30 mouse cellular contexts compared by ENCODE assay signal in the genomic region with DNA sequence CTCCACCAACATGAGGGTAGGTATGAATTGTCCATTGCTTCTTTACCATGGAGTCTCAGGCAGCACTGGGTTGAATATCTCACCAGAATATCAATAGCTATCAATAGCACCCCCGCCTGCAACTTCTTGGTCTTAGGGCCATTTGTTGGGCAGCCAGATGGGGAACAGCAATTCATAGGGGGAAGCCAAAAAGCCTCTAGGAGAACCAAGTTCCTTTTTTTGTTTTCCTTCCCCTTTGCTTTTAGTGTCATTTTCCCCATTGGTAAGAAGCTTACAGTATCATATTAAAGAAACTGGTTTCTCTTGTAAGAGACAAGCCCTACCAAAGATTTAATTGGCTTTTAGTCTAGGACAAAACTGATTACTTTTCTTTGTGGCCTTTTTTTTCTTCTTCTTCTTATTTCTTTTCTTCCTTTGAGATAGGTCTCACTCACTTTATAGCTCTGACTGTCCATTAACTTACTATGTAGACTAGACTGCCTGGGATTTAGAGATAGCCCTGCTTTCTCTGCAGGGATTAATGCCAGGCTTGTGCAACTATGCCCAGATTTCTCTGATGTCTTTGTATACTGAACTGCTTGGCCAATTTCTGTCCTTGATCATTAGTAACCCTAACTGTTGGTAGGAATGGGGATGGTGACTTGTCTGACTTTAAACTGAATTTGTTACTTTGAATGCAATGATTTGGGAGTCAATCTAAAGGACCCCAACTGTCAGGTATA. TPM values are rescaled to one million over a fixed set of nuclear protein-coding genes. Genes with fewer than 3 reads are reported as not detected.
DNase-seq lines count a peak whose midpoint lies in the region; TF ChIP-seq lines count a peak whose summit lies in the region.
"Had no signal": no experiment of that assay in that cellular context is flagged by ENCODE, and none has a peak within 500 bp of the region (broad histone marks: within the 10 kb centered on the region; RNA-seq: fewer than 3 reads in every experiment).

No protein-coding gene starts in this region.

- no peak overlapping the region for H3K9ac ChIP-seq in MEL (ENCODE audit: control insufficient read depth, low read depth, low read length, poor library complexity, severe bottlenecking)
- H3K9ac ChIP-seq: embryonic facial prominence, embryonic 13.5 days; forebrain, embryonic 15.5 days; heart, embryonic 13.5 days; limb, embryonic 13.5 days; liver, embryonic 13.5 days; midbrain, embryonic 13.5 days had no signal

- TF ChIP-seq RAD21 in MEL (IDR thresholded peaks at IDR 0.05; ENCODE audit: low read depth, low read length) = no peak

- no peak for TF ChIP-seq POLR2A in MEL (IDR thresholded peaks at IDR 0.05; ENCODE audit: control insufficient read depth in 1 of 2, insufficient read depth in 1 of 2, low read depth in 1 of 2, low read length in 2 of 2, poor library complexity in 1 of 2)
- no peak for TF ChIP-seq POLR2A in bone marrow macrophage, adult 2 months (IDR thresholded peaks at IDR 0.05; ENCODE audit: borderline replicate concordance, low read depth, low read length)

- peaks cover 0 to 3% of the 10 kb centered on the region in 2 experiments; a peak in 1 of 4 replicates for H3K4me1 ChIP-seq in MEL (ENCODE audit: control insufficient read depth in 1 of 2, insufficient read depth in 2 of 2, low read length in 2 of 2)
- peaks cover 14% of the 10 kb centered on the region for H3K4me1 ChIP-seq in bone marrow macrophage, adult 2 months (ENCODE audit: control insufficient read depth, insufficient read depth, low read length)
- H3K4me1 ChIP-seq: embryonic facial prominence, embryonic 13.5 days; forebrain, embryonic 10.5 days; forebrain, embryonic 15.5 days; limb, embryonic 13.5 days; liver, embryonic 13.5 days; megakaryocyte, embryonic 14.5 days had no signal

- TF ChIP-seq CTCF in MEL (IDR thresholded peaks at IDR 0.05 in 2 of 3, conservative IDR thresholded peaks at IDR 0.05 in 1 of 3; ENCODE audit: control insufficient read depth in 1 of 3, insufficient read depth in 1 of 3, low read depth in 2 of 3, low read length in 3 of 3, poor library complexity in 1 of 3, severe bottlenecking in 1 of 3) = no peak
- no peak for TF ChIP-seq CTCF in bone marrow macrophage, adult 2 months (IDR thresholded peaks at IDR 0.05; ENCODE audit: low read depth, low read length)

- H3K36me3 ChIP-seq in MEL (ENCODE audit: control insufficient read depth in 1 of 2, insufficient read depth in 2 of 2, low read length in 2 of 2) = peaks cover 0 to 6% of the 10 kb centered on the region in 2 experiments; a peak in 2 of 4 replicates
- no peaks in the 10 kb centered on the region for H3K36me3 ChIP-seq in macrophage (ENCODE audit: inconsistent target)
- H3K36me3 ChIP-seq in splenic B cell, adult 2 months (ENCODE audit: control insufficient read depth, insufficient read depth, low read length, poor library complexity, severe bottlenecking) = no peaks in the 10 kb centered on the region
- H3K36me3 ChIP-seq: embryonic facial prominence, embryonic 13.5 days; G1E; limb, embryonic 13.5 days; liver, embryonic 13.5 days had no signal

- H3K27ac ChIP-seq in MEL (ENCODE audit: control insufficient read depth, low read depth, low read length) = no peak overlapping the region
- H3K27ac ChIP-seq in bone marrow macrophage, adult 2 months (ENCODE audit: insufficient read depth, low read depth, low read length) = peak overlapping the region; percentile 76
- H3K27ac ChIP-seq in macrophage = peak overlapping the region; percentile 78
- H3K27ac ChIP-seq: embryonic facial prominence, embryonic 13.5 days; forebrain, embryonic 10.5 days; forebrain, embryonic 15.5 days; gastrocnemius, adult 2 months; heart, embryonic 13.5 days; layer of hippocampus, adult 2 months; left cerebral cortex, adult 2 months; limb, embryonic 13.5 days; liver, embryonic 13.5 days; midbrain, embryonic 13.5 days had no signal

- no peak overlapping the region for H3K4me3 ChIP-seq in MEL (ENCODE audit: control insufficient read depth in 1 of 2, insufficient read depth in 1 of 2, low read depth in 2 of 2, low read length in 2 of 2)
- no peak overlapping the region for H3K4me3 ChIP-seq in bone marrow macrophage, adult 2 months (ENCODE audit: insufficient read depth, low read length)
- H3K4me3 ChIP-seq in macrophage (ENCODE audit: inconsistent target) = no peak overlapping the region
- H3K4me3 ChIP-seq: embryonic facial prominence, embryonic 13.5 days; forebrain, embryonic 10.5 days; forebrain, embryonic 15.5 days; gastrocnemius, adult 2 months; heart, embryonic 13.5 days; layer of hippocampus, adult 2 months; left cerebral cortex, adult 2 months; limb, embryonic 13.5 days; liver, embryonic 13.5 days; megakaryocyte, embryonic 14.5 days; midbrain, embryonic 13.5 days had no signal

- peak; percentile 63 for DNase-seq in MEL (ENCODE audit: low read depth, low spot score)
- peak; percentile 61 for DNase-seq in splenic B cell, adult 2 months (ENCODE audit: low read depth, low spot score)
- DNase-seq in cerebellum, postnatal 25 days = no peak
- DNase-seq in urinary bladder, adult 18-20 months (ENCODE audit: low spot score in 2 of 2) = no peak
- no peak for DNase-seq in c-Kit-positive CD71-positive TER-119-positive erythroid progenitor cells, embryonic 14.5 days (ENCODE audit: low spot score)
- DNase-seq: adrenal gland, adult 2 months; adrenal gland, postnatal 36 days; cerebellum, adult 11 months; cerebellum, adult 9-10 months; gastrocnemius, adult 2 months; heart, postnatal 10 days; kidney, adult 2 months; kidney, postnatal 36 days; liver, embryonic 13.5 days; lung, adult 18-20 months; lung, postnatal 10 days; right cerebral cortex, adult 18-20 months; spleen, adult 18-20 months had no signal

- no peaks in the 10 kb centered on the region for H3K27me3 ChIP-seq in MEL (ENCODE audit: control insufficient read depth in 1 of 2, insufficient read depth in 2 of 2, low read length in 2 of 2)
- H3K27me3 ChIP-seq in splenic B cell, adult 2 months (ENCODE audit: control insufficient read depth, insufficient read depth, low read length, poor library complexity, severe bottlenecking) = no peaks in the 10 kb centered on the region; the same call in 1 of the 2 replicates
- H3K27me3 ChIP-seq: embryonic facial prominence, embryonic 13.5 days; forebrain, embryonic 15.5 days; heart, embryonic 13.5 days; limb, embryonic 13.5 days; liver, embryonic 13.5 days; megakaryocyte, embryonic 14.5 days; midbrain, embryonic 13.5 days had no signal

- H3K79me2 ChIP-seq in MEL (ENCODE audit: control insufficient read depth, insufficient read depth, low read length, poor library complexity) (no peaks in the 10 kb centered on the region), macrophage (ENCODE audit: inconsistent target) (no peaks in the 10 kb centered on the region; the same call in 1 of the 2 replicates)

- no peaks in the 10 kb centered on the region for H3K9me3 ChIP-seq in MEL (replicated peaks; ENCODE audit: insufficient read depth, low read length)
- H3K9me3 ChIP-seq: embryonic facial prominence, embryonic 13.5 days; forebrain, embryonic 15.5 days; G1E; heart, embryonic 13.5 days; limb, embryonic 13.5 days; liver, embryonic 13.5 days; megakaryocyte, embryonic 14.5 days; midbrain, embryonic 13.5 days had no signal

- peak in 1 of 2 experiments; percentile 26; a peak in 1 of 4 replicates for TF ChIP-seq EP300 in MEL (IDR thresholded peaks at IDR 0.05; ENCODE audit: low read depth in 1 of 2, low read length in 2 of 2)

- WGBS in macrophage (ENCODE audit: missing documents) = 0% methylated on average over 1 of the region's 1 CpGs

TF ChIP-seq in MEL, 35 proteins besides CTCF, POLR2A, EP300 and RAD21:
- TF ChIP-seq MEF2A (IDR thresholded peaks at IDR 0.05; ENCODE audit: extremely low read depth, insufficient replicate concordance, low read depth, low read length, poor library complexity, severe bottlenecking) (no peak), ZMIZ1 (IDR thresholded peaks at IDR 0.05; ENCODE audit: low read depth, low read length) (no peak), MAFK (IDR thresholded peaks at IDR 0.05; ENCODE audit: borderline replicate concordance, low read depth, low read length) (no peak), MXI1 (IDR thresholded peaks at IDR 0.05; ENCODE audit: low read depth, low read length) (no peak), CHD2 (IDR thresholded peaks at IDR 0.05; ENCODE audit: low read length) (no peak), MYC (IDR thresholded peaks at IDR 0.05; ENCODE audit: low read depth, low read length) (no peak), NRF1 (IDR thresholded peaks at IDR 0.05; ENCODE audit: insufficient read depth, low read depth, low read length, poor library complexity, severe bottlenecking) (no peak), NELFE (IDR thresholded peaks at IDR 0.05; ENCODE audit: low read depth, low read length) (no peak), POLR2AphosphoS2 (IDR thresholded peaks at IDR 0.05; ENCODE audit: low read length) (no peak), ELF1 (IDR thresholded peaks at IDR 0.05; ENCODE audit: low read depth, low read length) (no peak), SIN3A (IDR thresholded peaks at IDR 0.05; ENCODE audit: low read length) (no peak), ZNF384 (IDR thresholded peaks at IDR 0.05; ENCODE audit: low read depth, low read length) (no peak), CHD1 (IDR thresholded peaks at IDR 0.05; ENCODE audit: low read depth, low read length) (no peak), ETS1 (IDR thresholded peaks at IDR 0.05; ENCODE audit: low read depth, low read length) (no peak), MAX (IDR thresholded peaks at IDR 0.05; ENCODE audit: low read length) (no peak)

RNA-seq across cellular contexts. Expression of a gene that starts 6.3 kb away (rescaled TPM):
- 0.62 and 0.75 TPM in 2 replicates for total RNA-seq in MEL (2012; rRNA removed)
- 1 to 10 TPM in 1 of 2 experiments, not detected in 1; 1.3 TPM for polyA plus RNA-seq in MEL (2012; ENCODE audit: insufficient read depth in 1 of 2, insufficient read length in 2 of 2, low read depth in 1 of 2, low replicate concordance in 2 of 2, missing spikeins in 1 of 2)
- polyA plus RNA-seq in bone marrow macrophage, adult 2 months (2012; ENCODE audit: insufficient read depth, insufficient read length, missing spikeins) = 2.8 and 3.0 TPM in 2 replicates
- 10 to 100 TPM in 22 of 26 experiments, 1 to 10 TPM in 4; 3.9 to 19.6 (median 14.4) TPM for total RNA-seq in macrophage (2018; cell fraction: chromatin; rRNA removed)
- 1 to 10 TPM in 23 of 26 experiments, under 1 TPM in 3; 0.76 to 3.3 (median 1.9) TPM for total RNA-seq in macrophage (2018; cell fraction: cytosol; rRNA removed)
- 10 to 100 TPM in 16 of 26 experiments, 1 to 10 TPM in 10; 4.6 to 18.9 (median 11.4) TPM for total RNA-seq in macrophage (2018; cell fraction: nucleus; rRNA removed)
- 1.5 to 1.8 TPM (median 1.5 TPM) in 3 replicates for polyA plus RNA-seq in macrophage (2018)

Comparison
In these comparisons a context has a peak if more than half of its experiments do, and no peak if none do; other contexts are left out.
1. DNase-seq: peak in MEL (single experiment) and splenic B cell, adult 2 months (single experiment); none in cerebellum, postnatal 25 days (0 of 2), urinary bladder, adult 18-20 months (0 of 2) and c-Kit-positive CD71-positive TER-119-positive erythroid progenitor cells, embryonic 14.5 days (single experiment).